Mouse (Mus musculus) limb, embryonic 15.5 days (tissue): ENCODE data around the gene Stk24. TPM values are rescaled to one million over a fixed set of nuclear protein-coding genes. Genes with fewer than 3 reads are reported as not detected.
A peak's percentile ranks its signal among the peaks of the same experiment; 100 is the strongest.

ENCODE experiments used
- ATAC-seq: fragments of 200-750 bp; cut with Nextera tagmentation; 2 replicates; pipeline ENCODE4 v1.8.0; 2017; ENCODE audit warnings: low read depth, moderate TSS enrichment; ENCODE audit not compliant: insufficient number of reproducible peaks, low FRiP score, low TSS enrichment
- H3K27ac ChIP-seq: fragments of 300-500 bp; sonication (generic); 2 replicates; pipeline ENCODE4 v1.5.1; 2015; ENCODE audit warnings: moderate library complexity, mild to moderate bottlenecking, inconsistent platforms
- H3K27me3 ChIP-seq: fragments of 300-500 bp; sonication (generic); 2 replicates; pipeline ENCODE4 v1.6.1; 2015; ENCODE audit warnings: inconsistent platforms
- H3K36me3 ChIP-seq: fragments of 300-500 bp; sonication (generic); 2 replicates; pipeline ENCODE4 v1.6.1; 2015; ENCODE audit warnings: inconsistent platforms
- H3K4me1 ChIP-seq: fragments of 300-500 bp; sonication (generic); 2 replicates; pipeline ENCODE4 v1.6.1; 2015; ENCODE audit warnings: inconsistent platforms
- H3K4me2 ChIP-seq: fragments of 300-500 bp; sonication (generic); 2 replicates; pipeline ENCODE4 v1.6.1; 2015; ENCODE audit warnings: mild to moderate bottlenecking, inconsistent platforms
- H3K4me3 ChIP-seq: fragments of 300-500 bp; sonication (generic); 2 replicates; pipeline ENCODE4 v1.5.1; 2015; ENCODE audit warnings: mild to moderate bottlenecking, inconsistent platforms
- H3K9ac ChIP-seq: fragments of 300-500 bp; sonication (generic); 2 replicates; pipeline ENCODE4 v1.6.1; 2015; ENCODE audit warnings: inconsistent platforms
- H3K9me3 ChIP-seq: fragments of 300-500 bp; sonication (generic); 2 replicates; pipeline ENCODE4 v1.6.1; 2016; ENCODE audit warnings: inconsistent platforms
- WGBS: fragments of 180-500 bp; shearing (Covaris S2); methylation state at CpG from one replicate; pipeline ENCODE4 v1.1.7; 2015; 5-methylcytosine and 5-hydroxymethylcytosine counted together
- polyA plus RNA-seq: library from polyadenylated mRNA; unstranded; fragments of >200 nt; fragmentation: Nextera tagmentation; extraction: Ambion mirVana; gene quantifications from 2 replicates; pipeline ENCODE4 v1.2.1, GENCODE M21; 2015

The Stk24 gene
- polyA plus RNA-seq, 1 experiment from 2014 or later, result 42.0 TPM

- Histone ChIP-seq H3K4me3 (no peak overlapping the region), H3K27ac (no peak overlapping the region), H3K9ac (no peak overlapping the region), H3K4me1 (no peaks in the 10 kb centered on the region), H3K9me3 (no peaks in the 10 kb centered on the region), H3K27me3 (no peaks in the 10 kb centered on the region), H3K4me2 (no peak overlapping the region), H3K36me3 (peaks cover 92% of the 10 kb centered on the region)
- no peak for ATAC-seq
- WGBS, result 75% methylated on average over 10 of the region's 10 CpGs
These were observed 103.8 kb downstream of the Stk24 start for GRCm38 (mm10) chr14:121276016-121276415.

DNA sequence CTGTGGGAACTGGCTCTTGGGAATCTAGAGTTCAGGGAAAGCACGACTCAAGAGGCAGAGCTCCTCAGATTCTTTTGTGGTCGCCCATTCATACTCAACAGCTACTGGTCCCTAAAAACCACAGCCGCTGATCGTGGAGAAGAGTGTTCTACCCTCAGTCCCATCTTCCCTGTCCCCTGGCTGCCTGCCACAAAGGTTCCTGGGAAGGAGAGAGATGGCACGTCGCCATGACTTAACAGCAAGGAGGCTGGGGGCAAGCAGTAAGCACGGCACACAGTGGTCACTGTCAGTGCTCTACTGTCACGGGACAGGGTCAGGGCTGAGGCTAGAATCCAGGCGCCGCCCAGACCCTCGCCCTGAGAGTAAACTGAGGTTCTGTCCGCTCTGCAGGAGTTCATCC is 104.8 kb downstream of the Stk24 start:
- Histone ChIP-seq H3K27me3 (no peaks in the 10 kb centered on the region), H3K36me3 (peaks cover 91% of the 10 kb centered on the region), H3K4me3 (no peak overlapping the region), H3K27ac (no peak overlapping the region), H3K4me2 (no peak overlapping the region), H3K9me3 (no peaks in the 10 kb centered on the region), H3K4me1 (no peaks in the 10 kb centered on the region), H3K9ac (no peak overlapping the region)
- 81% methylated on average over 12 of the region's 12 CpGs for WGBS
- ATAC-seq, result no peak

- Histone ChIP-seq H3K4me2 (no peak overlapping the region), H3K36me3 (peaks cover 84% of the 10 kb centered on the region), H3K9ac (no peak overlapping the region), H3K4me3 (no peak overlapping the region), H3K27ac (no peak overlapping the region), H3K27me3 (no peaks in the 10 kb centered on the region), H3K4me1 (no peaks in the 10 kb centered on the region), H3K9me3 (no peaks in the 10 kb centered on the region)
- no peak for ATAC-seq
- 77% methylated on average over 6 of the region's 6 CpGs for WGBS
These were observed 109.3 kb downstream of the Stk24 start for GRCm38 (mm10) chr14:121270490-121270889.

GRCm38 (mm10) chr14:121267801-121268200 is 112.0 kb downstream of the Stk24 start:
- H3K9me3 ChIP-seq, result no peaks in the 10 kb centered on the region
- peaks cover 4% of the 10 kb centered on the region; the same call in 1 of the 2 replicates for H3K4me1 ChIP-seq
- 89% methylated on average over 8 of the region's 8 CpGs for WGBS
- no peak overlapping the region for H3K27ac ChIP-seq
- H3K4me3 ChIP-seq, result no peak overlapping the region
- no peak overlapping the region for H3K4me2 ChIP-seq
- ATAC-seq, result no peak
- H3K9ac ChIP-seq, result no peak overlapping the region
- no peaks in the 10 kb centered on the region for H3K27me3 ChIP-seq
- peaks cover 83% of the 10 kb centered on the region for H3K36me3 ChIP-seq

- Histone ChIP-seq H3K4me3 (no peak overlapping the region), H3K27me3 (no peaks in the 10 kb centered on the region), H3K4me1 (peaks cover 7% of the 10 kb centered on the region; the same call in 1 of the 2 replicates), H3K36me3 (peaks cover 74% of the 10 kb centered on the region), H3K4me2 (no peak overlapping the region), H3K9ac (no peak overlapping the region), H3K27ac (no peak overlapping the region), H3K9me3 (no peaks in the 10 kb centered on the region)
- 82% methylated on average over 6 of the region's 6 CpGs for WGBS
- no peak for ATAC-seq
These were observed 115.4 kb downstream of the Stk24 start for GRCm38 (mm10) chr14:121264453-121264852.

GRCm38 (mm10) chr14:121263912-121264311 is 115.9 kb downstream of the Stk24 start:
- no peaks in the 10 kb centered on the region for H3K9me3 ChIP-seq
- H3K9ac ChIP-seq, result no peak overlapping the region
- H3K27me3 ChIP-seq, result no peaks in the 10 kb centered on the region
- peaks cover 74% of the 10 kb centered on the region for H3K36me3 ChIP-seq
- no peak overlapping the region for H3K4me2 ChIP-seq
- H3K4me1 ChIP-seq, result peaks cover 7% of the 10 kb centered on the region; the same call in 1 of the 2 replicates
- WGBS, result 84% methylated on average over 2 of the region's 2 CpGs
- no peak for ATAC-seq
- H3K4me3 ChIP-seq, result no peak overlapping the region
- H3K27ac ChIP-seq, result no peak overlapping the region

- ATAC-seq, result no peak
- Histone ChIP-seq H3K9ac (no peak overlapping the region), H3K4me2 (no peak overlapping the region), H3K4me1 (peaks cover 7% of the 10 kb centered on the region; the same call in 1 of the 2 replicates), H3K27me3 (no peaks in the 10 kb centered on the region), H3K4me3 (no peak overlapping the region), H3K9me3 (no peaks in the 10 kb centered on the region), H3K36me3 (peaks cover 72% of the 10 kb centered on the region), H3K27ac (no peak overlapping the region)
- 69% methylated on average over 4 of the region's 4 CpGs for WGBS
These were observed 117.2 kb downstream of the Stk24 start for GRCm38 (mm10) chr14:121262606-121263005.

GRCm38 (mm10) chr14:121261229-121261879 is 118.5 kb downstream of the Stk24 start:
- Histone ChIP-seq H3K9ac (no peak overlapping the region), H3K27ac (no peak overlapping the region), H3K9me3 (no peaks in the 10 kb centered on the region), H3K4me3 (no peak overlapping the region), H3K27me3 (no peaks in the 10 kb centered on the region), H3K4me2 (no peak overlapping the region), H3K36me3 (peaks cover 72% of the 10 kb centered on the region), H3K4me1 (peaks cover 7% of the 10 kb centered on the region; the same call in 1 of the 2 replicates)
- WGBS, result 73% methylated on average over 5 of the region's 5 CpGs
- no peak for ATAC-seq

- Histone ChIP-seq H3K27ac (peak overlapping the region; percentile 54; the same call in 1 of the 2 replicates), H3K4me3 (no peak overlapping the region), H3K9ac (no peak overlapping the region), H3K36me3 (peaks cover 69% of the 10 kb centered on the region), H3K27me3 (no peaks in the 10 kb centered on the region), H3K4me1 (peaks cover 7% of the 10 kb centered on the region; the same call in 1 of the 2 replicates), H3K4me2 (no peak overlapping the region), H3K9me3 (no peaks in the 10 kb centered on the region)
- ATAC-seq, result no peak
- 65% methylated on average over 7 of the region's 7 CpGs for WGBS
These were observed 120.0 kb downstream of the Stk24 start for GRCm38 (mm10) chr14:121259789-121260188.

DNA sequence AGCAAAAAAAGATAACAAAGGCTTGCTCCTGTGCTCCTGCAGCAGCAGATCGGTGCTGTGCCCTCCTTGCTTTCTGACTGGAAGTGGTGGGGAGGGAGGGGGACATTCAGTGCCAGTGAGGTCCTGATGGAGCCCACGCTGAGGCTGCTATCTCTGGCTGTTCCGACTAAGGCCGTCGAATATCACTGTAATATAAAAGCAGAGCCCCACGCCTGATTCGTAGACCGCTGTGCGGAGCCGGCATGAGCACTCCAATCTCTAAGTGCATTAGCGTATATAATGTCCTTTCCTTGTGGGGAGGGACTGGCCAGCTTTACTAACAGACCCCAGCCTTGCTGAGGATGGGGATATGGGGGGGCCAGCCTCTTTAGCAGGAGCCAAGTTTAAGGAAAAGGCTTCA is 120.5 kb downstream of the Stk24 start:
- H3K9me3 ChIP-seq, result no peaks in the 10 kb centered on the region
- H3K9ac ChIP-seq, result no peak overlapping the region
- H3K27ac ChIP-seq, result peak overlapping the region; percentile 54; the same call in 1 of the 2 replicates
- H3K4me2 ChIP-seq, result no peak overlapping the region
- H3K4me1 ChIP-seq, result peaks cover 7% of the 10 kb centered on the region; the same call in 1 of the 2 replicates
- WGBS, result 84% methylated on average over 11 of the region's 11 CpGs
- no peak for ATAC-seq
- no peak overlapping the region for H3K4me3 ChIP-seq
- peaks cover 66% of the 10 kb centered on the region for H3K36me3 ChIP-seq
- H3K27me3 ChIP-seq, result no peaks in the 10 kb centered on the region

GRCm38 (mm10) chr14:121256896-121257295 is 122.9 kb downstream of the Stk24 start:
- Histone ChIP-seq H3K9me3 (no peaks in the 10 kb centered on the region), H3K27ac (no peak overlapping the region), H3K4me2 (no peak overlapping the region), H3K4me1 (no peaks in the 10 kb centered on the region), H3K27me3 (no peaks in the 10 kb centered on the region), H3K4me3 (no peak overlapping the region), H3K36me3 (peaks cover 45% of the 10 kb centered on the region), H3K9ac (no peak overlapping the region)
- ATAC-seq, result no peak
- whole genome bisulfite sequencing, result 85% methylated on average over 7 of the region's 7 CpGs

- no peak for ATAC-seq
- Histone ChIP-seq H3K9ac (no peak overlapping the region), H3K9me3 (no peaks in the 10 kb centered on the region), H3K4me1 (no peaks in the 10 kb centered on the region), H3K4me3 (no peak overlapping the region), H3K36me3 (peaks cover 39% of the 10 kb centered on the region), H3K27ac (no peak overlapping the region), H3K4me2 (no peak overlapping the region), H3K27me3 (no peaks in the 10 kb centered on the region)
- WGBS, result 92% methylated on average over 13 of the region's 13 CpGs
These were observed 124.3 kb downstream of the Stk24 start for GRCm38 (mm10) chr14:121255469-121255868.
